22 mouse cellular contexts compared by ENCODE assay signal in the genomic region with DNA sequence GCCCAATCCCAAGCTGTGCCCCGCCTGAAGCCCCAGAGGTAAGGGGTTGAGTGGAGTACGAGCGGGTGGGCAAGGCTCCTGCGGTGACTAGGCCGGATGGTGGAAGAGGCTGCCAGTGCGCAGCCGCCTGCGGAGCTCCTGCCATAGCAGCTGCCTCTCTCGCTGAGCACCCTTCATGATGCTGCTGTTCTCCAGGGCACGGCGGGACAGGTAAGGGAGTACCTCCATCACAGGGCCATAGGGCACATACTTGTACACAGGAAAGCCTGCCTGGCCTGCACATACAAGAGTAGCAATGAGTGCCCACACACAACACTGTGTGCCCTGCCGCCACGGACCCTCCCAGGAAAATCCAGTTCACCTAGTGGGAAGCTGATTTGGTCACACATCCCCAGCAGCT. TPM values are rescaled to one million over a fixed set of nuclear protein-coding genes. Genes with fewer than 3 reads are reported as not detected.
DNase-seq lines count a peak whose midpoint lies in the region; ATAC-seq lines count a peak whose summit lies in the region.
"Had no signal": no experiment of that assay in that cellular context is flagged by ENCODE, and none has a peak within 500 bp of the region (broad histone marks: within the 10 kb centered on the region; RNA-seq: fewer than 3 reads in every experiment).

No protein-coding gene starts in this region.

- H3K27me3 ChIP-seq in neural tube, embryonic 11.5 days (ENCODE audit: control insufficient read depth, insufficient read depth, low read length), result no peaks in the 10 kb centered on the region
- H3K27me3 ChIP-seq: CH12.LX; embryonic facial prominence, embryonic 12.5 days; embryonic facial prominence, embryonic 15.5 days; hindbrain, embryonic 12.5 days; hindbrain, embryonic 15.5 days had no signal

- peaks cover 7% of the 10 kb centered on the region for H3K36me3 ChIP-seq in neural tube, embryonic 11.5 days (ENCODE audit: control insufficient read depth, insufficient read depth, low read length)

- no peak overlapping the region for H3K4me3 ChIP-seq in neural tube, embryonic 11.5 days (ENCODE audit: low read depth, low read length)
- H3K4me3 ChIP-seq: embryonic facial prominence, embryonic 12.5 days; embryonic facial prominence, embryonic 15.5 days; gastrocnemius, adult 2 months; hindbrain, embryonic 12.5 days; hindbrain, embryonic 15.5 days had no signal

- H3K4me1 ChIP-seq in neural tube, embryonic 11.5 days (ENCODE audit: control insufficient read depth, insufficient read depth, low read length), result peaks cover 3% of the 10 kb centered on the region; the same call in 1 of the 2 replicates

- H3K9me3 ChIP-seq in neural tube, embryonic 11.5 days (ENCODE audit: control insufficient read depth, low read length), result no peaks in the 10 kb centered on the region
- H3K9me3 ChIP-seq: embryonic facial prominence, embryonic 12.5 days; embryonic facial prominence, embryonic 15.5 days; hindbrain, embryonic 12.5 days; hindbrain, embryonic 15.5 days had no signal

- no peak for ATAC-seq in neural tube, embryonic 11.5 days (ENCODE audit: insufficient read depth, low FRiP score, low TSS enrichment)
- ATAC-seq: forebrain, embryonic 14.5 days; forebrain, postnatal 0 days had no signal

- peak; percentile 17 for DNase-seq in kidney, adult 18-20 months
- DNase-seq in kidney, postnatal 4 days, result no peak
- DNase-seq in neural tube, embryonic 11.5 days (ENCODE audit: low spot score), result peak; percentile 6
- DNase-seq in neural tube, embryonic 10.5 days (ENCODE audit: extremely low spot score, low spot score), result no peak
- peak; percentile 41 for DNase-seq in thymus, postnatal 4 days
- DNase-seq in thymus, postnatal 10 days (ENCODE audit: low spot score in 2 of 2), result no peak
- DNase-seq: adrenal gland, adult 2 months; adrenal gland, postnatal 14 days; B cell, adult 2 months; cerebellum, adult 11 months; cerebellum, adult 2 months; cerebellum, adult 9-11 months; forebrain, postnatal 0 days; gastrocnemius, adult 2 months; gastrocnemius, postnatal 25 days had no signal

- no peak overlapping the region for H3K4me2 ChIP-seq in neural tube, embryonic 11.5 days (ENCODE audit: low read depth)
- H3K4me2 ChIP-seq: embryonic facial prominence, embryonic 12.5 days; embryonic facial prominence, embryonic 15.5 days; heart, embryonic 11.5 days; hindbrain, embryonic 12.5 days; hindbrain, embryonic 15.5 days had no signal

- H3K27ac ChIP-seq in neural tube, embryonic 11.5 days (ENCODE audit: low read depth, low read length), result no peak overlapping the region
- H3K27ac ChIP-seq: embryonic facial prominence, embryonic 12.5 days; embryonic facial prominence, embryonic 15.5 days; gastrocnemius, adult 2 months; hindbrain, embryonic 12.5 days; hindbrain, embryonic 15.5 days had no signal

- H3K9ac ChIP-seq in neural tube, embryonic 11.5 days (ENCODE audit: low read length), result no peak overlapping the region
- H3K9ac ChIP-seq: embryonic facial prominence, embryonic 12.5 days; embryonic facial prominence, embryonic 15.5 days; forebrain, postnatal 0 days; hindbrain, embryonic 12.5 days; hindbrain, embryonic 15.5 days had no signal

- 93% methylated on average over 13 of the region's 13 CpGs for WGBS in neural tube, embryonic 11.5 days

RNA-seq across cellular contexts. Expression of a gene that starts 17.9 kb away (rescaled TPM):
- 8.6 and 10.3 TPM in 2 replicates for polyA plus RNA-seq in neural tube, embryonic 11.5 days (2014; fragmentation: Nextera tagmentation; extraction: Ambion mirVana)

RNA-seq across cellular contexts. Expression of a gene that starts 19.4 kb away (rescaled TPM):
- 142 and 147 TPM in 2 replicates for polyA plus RNA-seq in neural tube, embryonic 11.5 days (2014; fragmentation: Nextera tagmentation; extraction: Ambion mirVana)

RNA-seq across cellular contexts. Expression of a gene that starts 55.4 kb away (rescaled TPM):
- 9.6 and 10.7 TPM in 2 replicates for polyA plus RNA-seq in neural tube, embryonic 11.5 days (2014; fragmentation: Nextera tagmentation; extraction: Ambion mirVana)

Comparison
In these comparisons a context has a peak if more than half of its experiments do, and no peak if none do; other contexts are left out.
1. DNase-seq: peak in kidney, adult 18-20 months (single experiment), neural tube, embryonic 11.5 days (single experiment) and thymus, postnatal 4 days (single experiment); none in kidney, postnatal 4 days (0 of 2), neural tube, embryonic 10.5 days (single experiment) and thymus, postnatal 10 days (0 of 2).